Mouse (Mus musculus) left cerebral cortex, adult 18-20 months (tissue): ENCODE measurements around the gene Shc2. TPM values are rescaled to one million over a fixed set of nuclear protein-coding genes. Genes with fewer than 3 reads are reported as not detected.

Experiments
- DNase-seq, 2 experiments: peaks; one replicate each; pipeline ENCODE4 v3.0.0; 2021 to 2022; ENCODE audit warnings: low spot score in 2 of 2, mixed read lengths in 1 of 2
- total RNA-seq, 2 experiments: library from RNA; stranded (reverse); gene quantifications; 2 replicates each; pipeline ENCODE4 v1.2.3; 2021

Shc2 gene
- total RNA-seq, 2 experiments from 2014 or later = 44.3 to 50.1 TPM

- DNase-seq = no peak
Observed at GRCm38 (mm10) chr10:79584021-79584420, 53.7 kb downstream of the Shc2 start.

- no peak for DNase-seq
Observed at GRCm38 (mm10) chr10:79581501-79581900, 56.2 kb downstream of the Shc2 start.

- DNase-seq = peak in 1 of 2 experiments; percentile 51
Observed at GRCm38 (mm10) chr10:79580811-79581210, 56.9 kb downstream of the Shc2 start.

- no peak for DNase-seq
Observed at GRCm38 (mm10) chr10:79580356-79580755, 57.4 kb downstream of the Shc2 start.

GRCm38 (mm10) chr10:79579781-79580180, 57.9 kb downstream of the Shc2 start:
- DNase-seq = no peak

- no peak for DNase-seq
Observed at GRCm38 (mm10) chr10:79578891-79579290, 58.8 kb downstream of the Shc2 start.

- no peak for DNase-seq
Observed at GRCm38 (mm10) chr10:79578276-79578675, 59.4 kb downstream of the Shc2 start.

- DNase-seq = no peak
Observed at GRCm38 (mm10) chr10:79577376-79577775, 60.3 kb downstream of the Shc2 start.

- peak in 1 of 2 experiments; percentile 47 for DNase-seq
Observed at GRCm38 (mm10) chr10:79575754-79576153, 62.0 kb downstream of the Shc2 start.

GRCm38 (mm10) chr10:79574796-79575195, 62.9 kb downstream of the Shc2 start:
- no peak for DNase-seq

GRCm38 (mm10) chr10:79574350-79574749, 63.4 kb downstream of the Shc2 start:
- DNase-seq = no peak

- DNase-seq = no peak
Observed at GRCm38 (mm10) chr10:79573611-79574010, 64.1 kb downstream of the Shc2 start.

GRCm38 (mm10) chr10:79571314-79571713, 66.4 kb downstream of the Shc2 start:
- no peak for DNase-seq

- DNase-seq = no peak
Observed at GRCm38 (mm10) chr10:79569921-79570320, 67.8 kb downstream of the Shc2 start.

Other genes with a start within 250 kb of the Shc2 start
- not detected for gene Vmn2r83, start 169.2 kb downstream of the Shc2 start, total RNA-seq
- 1 to 10 TPM; 3.5 to 4.3 TPM for gene Plpp2, start 104.1 kb downstream of the Shc2 start, total RNA-seq
- gene Mier2, start 82.7 kb downstream of the Shc2 start, total RNA-seq = 10 to 100 TPM; 51.4 to 51.9 TPM
- gene Theg, start 50.6 kb downstream of the Shc2 start, total RNA-seq = 1 to 10 TPM in 1 of 2 experiments, under 1 TPM in 1; 0.37 to 1.7 TPM
- 10 to 100 TPM; 16.7 to 18.6 TPM for gene C2cd4c, start 23.9 kb downstream of the Shc2 start, total RNA-seq
- gene Odf3l2, start 7.8 kb upstream of the Shc2 start, total RNA-seq = under 1 TPM in 1 of 2 experiments, not detected in 1; 0.82 TPM
- not detected for gene Madcam1, start 26.6 kb upstream of the Shc2 start, total RNA-seq
- gene Tpgs1, start 31.5 kb upstream of the Shc2 start, total RNA-seq = 10 to 100 TPM; 69.8 to 77.1 TPM
- 10 to 100 TPM; 75.4 to 77.5 TPM for gene Cdc34, start 44.3 kb upstream of the Shc2 start, total RNA-seq
- 1 to 10 TPM; 2.7 to 3.2 TPM for gene Gzmm, start 51.1 kb upstream of the Shc2 start, total RNA-seq
- gene Bsg, start 66.6 kb upstream of the Shc2 start, total RNA-seq = 100 to 1,000 TPM; 566 to 614 TPM
- gene Hcn2, start 78.7 kb upstream of the Shc2 start, total RNA-seq = 100 to 1,000 TPM; 142 to 157 TPM
- gene Polrmt, start 108.7 kb upstream of the Shc2 start, total RNA-seq = 10 to 100 TPM; 50.6 to 55.3 TPM
- 1 to 10 TPM; 4.3 to 5.6 TPM for gene Fgf22, start 117.2 kb upstream of the Shc2 start, total RNA-seq
- 10 to 100 TPM; 86.7 to 98.4 TPM for gene Rnf126, start 129.0 kb upstream of the Shc2 start, total RNA-seq
- 1 to 10 TPM; 2.7 to 3.2 TPM for gene Fstl3, start 139.4 kb upstream of the Shc2 start, total RNA-seq
- gene Prss57, start 153.0 kb upstream of the Shc2 start, total RNA-seq = under 1 TPM; 0.63 to 0.72 TPM
- gene Palm, start 155.7 kb upstream of the Shc2 start, total RNA-seq = 100 to 1,000 TPM; 290 to 308 TPM
- under 1 TPM; 0.61 to 0.86 TPM for gene Misp, start 183.1 kb upstream of the Shc2 start, total RNA-seq
- gene Ptbp1, start 216.5 kb upstream of the Shc2 start, total RNA-seq = 10 to 100 TPM; 54.3 to 62.5 TPM
- gene Prtn3, start 236.6 kb upstream of the Shc2 start, total RNA-seq = 1 to 10 TPM; 2.2 to 2.3 TPM
- gene Plppr3, start 236.7 kb upstream of the Shc2 start, total RNA-seq = 10 to 100 TPM; 55.6 to 58.0 TPM
- gene Elane, start 248.3 kb upstream of the Shc2 start, total RNA-seq = not detected